In the genomic region with DNA sequence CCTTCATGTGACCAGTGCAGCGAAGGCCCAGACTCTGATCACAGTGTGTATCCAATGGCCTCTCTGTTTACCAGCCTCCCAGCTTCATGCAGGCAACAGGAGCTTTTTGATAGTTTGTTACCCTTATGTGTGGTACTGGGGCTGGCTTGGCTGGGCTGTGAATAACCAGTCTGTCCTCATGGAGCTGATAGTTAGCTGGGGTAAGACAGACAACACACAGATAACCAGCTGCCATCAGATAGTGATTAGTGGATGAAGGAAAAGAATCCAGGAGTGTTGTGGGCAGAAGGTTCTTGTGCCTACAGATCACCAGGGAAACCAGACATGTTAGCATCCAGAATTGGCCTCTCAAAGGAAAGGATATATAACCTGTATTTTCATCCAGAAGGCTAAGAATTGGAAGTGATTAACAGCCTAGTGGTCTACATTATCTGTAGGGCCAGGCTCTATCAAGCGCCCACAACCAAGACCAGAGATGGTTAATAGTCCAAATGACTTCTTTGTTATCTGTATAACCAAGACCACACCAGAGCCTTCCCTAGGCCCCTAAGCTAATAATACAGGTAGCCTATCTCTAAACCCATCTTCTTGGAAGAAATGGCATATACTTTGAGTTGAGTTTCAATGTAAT, we compare ENCODE assay signal across 20 mouse cellular contexts.
"Had no signal": no experiment of that assay in that cellular context is flagged by ENCODE, and none has a peak within 500 bp of the region (broad histone marks: within the 10 kb centered on the region; RNA-seq: fewer than 3 reads in every experiment).

No protein-coding gene starts in this region.

- H3K4me3 ChIP-seq: intestine, embryonic 15.5 days; kidney, embryonic 15.5 days; left cerebral cortex, adult 2 months; limb, embryonic 12.5 days; limb, embryonic 15.5 days; megakaryocyte, embryonic 14.5 days; stomach, embryonic 15.5 days had no signal

- H3K27ac ChIP-seq: intestine, embryonic 15.5 days; kidney, embryonic 15.5 days; left cerebral cortex, adult 2 months; limb, embryonic 12.5 days; limb, embryonic 15.5 days; macrophage; stomach, embryonic 15.5 days had no signal

- H3K9me3 ChIP-seq: intestine, embryonic 15.5 days; kidney, embryonic 15.5 days; limb, embryonic 12.5 days; limb, embryonic 15.5 days; megakaryocyte, embryonic 14.5 days; stomach, embryonic 15.5 days had no signal

- H3K36me3 ChIP-seq: stomach, embryonic 15.5 days had no signal

- H3K9ac ChIP-seq: intestine, embryonic 15.5 days; kidney, embryonic 15.5 days; limb, embryonic 12.5 days; limb, embryonic 15.5 days; stomach, embryonic 15.5 days had no signal

- H3K4me2 ChIP-seq: intestine, embryonic 15.5 days; kidney, embryonic 15.5 days; limb, embryonic 12.5 days; limb, embryonic 15.5 days; midbrain, embryonic 11.5 days; stomach, embryonic 15.5 days had no signal

- DNase-seq: kidney, adult 11 months; kidney, postnatal 10 days; kidney, postnatal 36 days; layer of hippocampus, postnatal 36 days; lung, adult 2 months; midbrain, embryonic 14.5 days; right cerebral cortex, adult 18-20 months; right cerebral cortex, postnatal 14 days; spleen, adult 18-20 months; thymus, adult 18-20 months; thymus, postnatal 36 days had no signal

- H3K4me1 ChIP-seq: intestine, embryonic 15.5 days; limb, embryonic 12.5 days; limb, embryonic 15.5 days; stomach, embryonic 15.5 days had no signal

- H3K27me3 ChIP-seq: intestine, embryonic 15.5 days; kidney, embryonic 15.5 days; limb, embryonic 12.5 days; limb, embryonic 15.5 days; megakaryocyte, embryonic 14.5 days; stomach, embryonic 15.5 days had no signal

- ATAC-seq: intestine, embryonic 15.5 days had no signal
